Mouse (Mus musculus): ENCODE measurements around the gene Abcg2. TPM values are rescaled to one million over a fixed set of nuclear protein-coding genes. Genes with fewer than 3 reads are reported as not detected.

The Abcg2 gene
- polyA plus RNA-seq, 1 experiment from 2014 or later, result 52.0 TPM

GRCm38 (mm10) chr6:58642191-58642590, 57.9 kb downstream of the Abcg2 start:
- DNase-seq (ENCODE audit: low spot score), result no peak
- no peaks in the 10 kb centered on the region for H3K36me3 ChIP-seq (replicated peaks)
- no peaks in the 10 kb centered on the region for H3K9me3 ChIP-seq
- no peak overlapping the region for H3K27ac ChIP-seq (replicated peaks)
- H3K27me3 ChIP-seq (replicated peaks; ENCODE audit: low read depth, poor library complexity, severe bottlenecking), result no peaks in the 10 kb centered on the region
- H3K4me3 ChIP-seq, result no peak overlapping the region
- WGBS, result 86% methylated on average over 2 of the region's 2 CpGs
- peaks cover 20% of the 10 kb centered on the region for H3K4me1 ChIP-seq

GRCm38 (mm10) chr6:58644586-58644985, 60.3 kb downstream of the Abcg2 start:
- WGBS, result 83% methylated on average over 2 of the region's 2 CpGs
- Histone ChIP-seq H3K27me3 (replicated peaks; ENCODE audit: low read depth, poor library complexity, severe bottlenecking) (no peaks in the 10 kb centered on the region), H3K27ac (replicated peaks) (no peak overlapping the region), H3K36me3 (replicated peaks) (no peaks in the 10 kb centered on the region), H3K9me3 (no peaks in the 10 kb centered on the region), H3K4me1 (peaks cover 14% of the 10 kb centered on the region), H3K4me3 (no peak overlapping the region)
- no peak for DNase-seq (ENCODE audit: low spot score)

- no peaks in the 10 kb centered on the region for H3K36me3 ChIP-seq (replicated peaks)
- no peaks in the 10 kb centered on the region for H3K4me1 ChIP-seq
- H3K4me3 ChIP-seq, result no peak overlapping the region
- no peaks in the 10 kb centered on the region for H3K27me3 ChIP-seq (replicated peaks; ENCODE audit: low read depth, poor library complexity, severe bottlenecking)
- H3K9me3 ChIP-seq, result no peaks in the 10 kb centered on the region
- 81% methylated on average over 3 of the region's 3 CpGs for WGBS
- H3K27ac ChIP-seq (replicated peaks), result no peak overlapping the region
- no peak for DNase-seq (ENCODE audit: low spot score)
Observed at GRCm38 (mm10) chr6:58648100-58648749, 63.9 kb downstream of the Abcg2 start.

GRCm38 (mm10) chr6:58650136-58650535, 65.8 kb downstream of the Abcg2 start:
- Histone ChIP-seq H3K9me3 (no peaks in the 10 kb centered on the region), H3K4me3 (no peak overlapping the region), H3K36me3 (replicated peaks) (no peaks in the 10 kb centered on the region), H3K27ac (replicated peaks) (no peak overlapping the region), H3K4me1 (no peaks in the 10 kb centered on the region), H3K27me3 (replicated peaks; ENCODE audit: low read depth, poor library complexity, severe bottlenecking) (no peaks in the 10 kb centered on the region)
- WGBS, result 91% methylated on average over 3 of the region's 3 CpGs
- DNase-seq (ENCODE audit: low spot score), result no peak

GRCm38 (mm10) chr6:58651038-58651437, 66.7 kb downstream of the Abcg2 start:
- no peaks in the 10 kb centered on the region for H3K27me3 ChIP-seq (replicated peaks; ENCODE audit: low read depth, poor library complexity, severe bottlenecking)
- no peaks in the 10 kb centered on the region for H3K9me3 ChIP-seq
- 85% methylated on average over 1 of the region's 1 CpGs for WGBS
- DNase-seq (ENCODE audit: low spot score), result no peak
- H3K36me3 ChIP-seq (replicated peaks), result no peaks in the 10 kb centered on the region
- no peak overlapping the region for H3K4me3 ChIP-seq
- H3K4me1 ChIP-seq, result no peaks in the 10 kb centered on the region
- H3K27ac ChIP-seq (replicated peaks), result no peak overlapping the region

- 0 out of 2 replicates have a peak, but pooled peaks cover 8% of the 10 kb centered on the region for H3K36me3 ChIP-seq (replicated peaks)
- no peaks in the 10 kb centered on the region for H3K4me1 ChIP-seq
- no peak for DNase-seq (ENCODE audit: low spot score)
- H3K9me3 ChIP-seq, result no peaks in the 10 kb centered on the region
- H3K27ac ChIP-seq (replicated peaks), result no peak overlapping the region
- H3K27me3 ChIP-seq (replicated peaks; ENCODE audit: low read depth, poor library complexity, severe bottlenecking), result no peaks in the 10 kb centered on the region
- H3K4me3 ChIP-seq, result no peak overlapping the region
- 96% methylated on average over 3 of the region's 3 CpGs for WGBS
Observed at GRCm38 (mm10) chr6:58660951-58661575, 76.7 kb downstream of the Abcg2 start.

- no peaks in the 10 kb centered on the region for H3K27me3 ChIP-seq (replicated peaks; ENCODE audit: low read depth, poor library complexity, severe bottlenecking)
- DNase-seq (ENCODE audit: low spot score), result no peak
- no peaks in the 10 kb centered on the region for H3K4me1 ChIP-seq
- peaks cover 30% of the 10 kb centered on the region for H3K36me3 ChIP-seq (replicated peaks)
- H3K27ac ChIP-seq (replicated peaks), result no peak overlapping the region
- H3K4me3 ChIP-seq, result no peak overlapping the region
- no peaks in the 10 kb centered on the region for H3K9me3 ChIP-seq
- WGBS, result 94% methylated on average over 1 of the region's 1 CpGs
Observed at GRCm38 (mm10) chr6:58677802-58678201, 93.5 kb downstream of the Abcg2 start.

GRCm38 (mm10) chr6:58678530-58678929, 94.2 kb downstream of the Abcg2 start:
- no peaks in the 10 kb centered on the region for H3K9me3 ChIP-seq
- no peak overlapping the region for H3K4me3 ChIP-seq
- no peaks in the 10 kb centered on the region for H3K27me3 ChIP-seq (replicated peaks; ENCODE audit: low read depth, poor library complexity, severe bottlenecking)
- no peaks in the 10 kb centered on the region for H3K4me1 ChIP-seq
- H3K36me3 ChIP-seq (replicated peaks), result peaks cover 28% of the 10 kb centered on the region
- WGBS, result 94% methylated on average over 3 of the region's 3 CpGs
- H3K27ac ChIP-seq (replicated peaks), result no peak overlapping the region
- DNase-seq (ENCODE audit: low spot score), result no peak

GRCm38 (mm10) chr6:58691584-58691983, 107.3 kb downstream of the Abcg2 start:
- Histone ChIP-seq H3K9me3 (no peaks in the 10 kb centered on the region), H3K4me3 (no peak overlapping the region), H3K27me3 (replicated peaks; ENCODE audit: low read depth, poor library complexity, severe bottlenecking) (no peaks in the 10 kb centered on the region), H3K36me3 (replicated peaks) (peaks cover 14% of the 10 kb centered on the region), H3K4me1 (no peaks in the 10 kb centered on the region), H3K27ac (replicated peaks) (no peak overlapping the region)
- no peak for DNase-seq (ENCODE audit: low spot score)
- 80% methylated on average over 2 of the region's 2 CpGs for WGBS

GRCm38 (mm10) chr6:58694257-58694656, 109.9 kb downstream of the Abcg2 start:
- Histone ChIP-seq H3K27ac (replicated peaks) (no peak overlapping the region), H3K9me3 (no peaks in the 10 kb centered on the region), H3K4me1 (no peaks in the 10 kb centered on the region), H3K36me3 (replicated peaks) (peaks cover 5% of the 10 kb centered on the region), H3K27me3 (replicated peaks; ENCODE audit: low read depth, poor library complexity, severe bottlenecking) (no peaks in the 10 kb centered on the region), H3K4me3 (no peak overlapping the region)
- 91% methylated on average over 2 of the region's 2 CpGs for WGBS
- DNase-seq (ENCODE audit: low spot score), result no peak

GRCm38 (mm10) chr6:58694765-58695164, 110.4 kb downstream of the Abcg2 start:
- no peak for DNase-seq (ENCODE audit: low spot score)
- H3K36me3 ChIP-seq (replicated peaks), result peaks cover 5% of the 10 kb centered on the region; the same call in 1 of the 2 replicates

GRCm38 (mm10) chr6:58710369-58710768, 126.0 kb downstream of the Abcg2 start:
- no peak for DNase-seq (ENCODE audit: low spot score)
- Histone ChIP-seq H3K4me3 (no peak overlapping the region), H3K27ac (replicated peaks) (no peak overlapping the region), H3K36me3 (replicated peaks) (no peaks in the 10 kb centered on the region), H3K4me1 (no peaks in the 10 kb centered on the region), H3K27me3 (replicated peaks; ENCODE audit: low read depth, poor library complexity, severe bottlenecking) (no peaks in the 10 kb centered on the region), H3K9me3 (no peaks in the 10 kb centered on the region)
- WGBS, result 77% methylated on average over 1 of the region's 1 CpGs

More at GRCm38 (mm10) chr6:58694765-58695164, 110.4 kb downstream of the Abcg2 start:
- Histone ChIP-seq H3K9me3 (no peaks in the 10 kb centered on the region), H3K4me1 (no peaks in the 10 kb centered on the region), H3K4me3 (no peak overlapping the region), H3K27ac (replicated peaks) (no peak overlapping the region), H3K27me3 (replicated peaks; ENCODE audit: low read depth, poor library complexity, severe bottlenecking) (no peaks in the 10 kb centered on the region)
- 92% methylated on average over 1 of the region's 1 CpGs for WGBS

- Histone ChIP-seq H3K27me3 (replicated peaks; ENCODE audit: low read depth, poor library complexity, severe bottlenecking) (no peaks in the 10 kb centered on the region), H3K9me3 (no peaks in the 10 kb centered on the region), H3K4me1 (no peaks in the 10 kb centered on the region), H3K27ac (replicated peaks) (no peak overlapping the region), H3K4me3 (no peak overlapping the region), H3K36me3 (replicated peaks) (no peaks in the 10 kb centered on the region)
- 87% methylated on average over 2 of the region's 2 CpGs for WGBS
- DNase-seq (ENCODE audit: low spot score), result no peak
Observed at GRCm38 (mm10) chr6:58711909-58712308, 127.6 kb downstream of the Abcg2 start.
